Mouse (Mus musculus): ENCODE results near the gene 4930578C19Rik.

DNA sequence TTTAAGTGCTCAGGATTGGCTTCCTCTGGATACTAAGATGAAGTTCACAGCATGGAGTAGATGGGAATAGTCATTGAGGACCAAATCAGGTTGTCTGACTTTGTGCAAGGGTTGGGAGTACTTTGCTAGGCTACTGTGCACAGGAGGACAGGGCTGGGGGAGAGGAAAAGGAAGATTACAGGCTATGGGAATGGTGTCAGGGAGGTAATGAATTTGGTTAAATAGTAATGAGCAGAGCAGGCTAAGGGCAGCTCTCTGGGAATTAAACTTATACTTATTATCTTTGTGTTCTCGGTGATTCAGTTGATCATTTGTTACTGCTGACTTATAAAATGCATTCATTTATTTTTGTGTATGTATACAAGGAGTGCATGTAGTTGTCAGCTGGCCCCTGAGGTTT is 1.7 kb upstream of the 4930578C19Rik start:
- TF ChIP-seq CTCF (IDR thresholded peaks at IDR 0.05; ENCODE audit: control insufficient read depth, insufficient read depth, insufficient replicate concordance, low read depth, low read length) (no peak), POLR2A (IDR thresholded peaks at IDR 0.05; ENCODE audit: control insufficient read depth, low read depth, low read length) (no peak)
